Mouse (Mus musculus) liver, embryonic 14.5 days (tissue): ENCODE measurements around the gene Rnf151.

ENCODE experiments used
- CTCF ChIP-seq: IDR thresholded peaks from 2 replicates; pipeline ENCODE4 v1.5.1; 2016; ENCODE audit warnings: antibody characterized with exemption, low read depth, control low read depth
- EP300 ChIP-seq: IDR thresholded peaks from 2 replicates; pipeline ENCODE4 v1.6.1; 2016; ENCODE audit warnings: antibody characterized with exemption, low read depth

DNA sequence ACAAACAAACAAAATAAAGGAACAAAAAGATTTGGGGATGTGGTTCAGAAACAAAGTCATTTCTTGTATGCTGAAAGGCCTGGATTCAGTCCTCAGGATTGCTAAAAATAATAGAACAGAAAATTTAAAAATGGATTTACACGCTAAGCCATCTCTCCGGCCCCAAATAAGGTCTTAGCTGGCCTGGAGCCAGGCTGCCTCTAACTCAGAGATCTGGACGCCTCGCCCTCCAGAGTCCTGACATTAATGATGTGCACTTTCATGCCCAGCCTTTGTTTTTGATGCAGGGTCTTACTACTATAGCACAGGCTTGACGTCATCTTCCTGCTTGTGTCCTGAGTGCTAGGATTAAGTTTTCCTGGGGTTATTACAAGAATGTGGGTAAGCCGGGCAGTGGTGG, 11.2 kb upstream of the Rnf151 start:
- TF ChIP-seq CTCF (no peak), EP300 (no peak)
